8 mouse cellular contexts compared by ENCODE assay signal in the genomic region with DNA sequence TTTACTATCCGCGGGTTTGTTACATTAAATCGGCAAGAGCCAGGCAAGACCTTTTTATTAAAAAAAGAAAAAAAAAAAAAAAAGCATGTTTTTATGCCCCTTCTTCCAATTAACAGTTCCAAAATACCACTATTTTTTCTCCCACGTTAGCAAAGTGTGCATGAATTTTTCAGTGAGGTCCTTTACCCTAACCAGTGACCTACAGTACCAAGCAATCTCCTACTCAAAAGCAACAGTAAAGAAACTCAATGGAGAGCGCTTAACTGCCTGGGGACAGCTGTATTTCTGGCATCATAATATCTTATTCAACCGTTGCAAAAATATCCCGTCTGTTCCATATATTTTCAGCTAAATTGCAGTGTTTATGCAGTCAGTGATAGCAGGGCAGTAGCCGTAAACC. TPM values are rescaled to one million over a fixed set of nuclear protein-coding genes. Genes with fewer than 3 reads are reported as not detected.
DNase-seq lines count a peak whose midpoint lies in the region; ATAC-seq and TF ChIP-seq lines count a peak whose summit lies in the region.

No protein-coding gene starts in this region.

- H3K79me3 ChIP-seq in C2C12 (ENCODE audit: low read depth), result peaks cover 2% of the 10 kb centered on the region

- no peaks in the 10 kb centered on the region for H3K27me3 ChIP-seq in erythroblast, embryonic 14.5 days (ENCODE audit: control insufficient read depth)
- no peaks in the 10 kb centered on the region for H3K27me3 ChIP-seq in C2C12 (ENCODE audit: control insufficient read depth, insufficient read depth, insufficient read length)
- no peaks in the 10 kb centered on the region for H3K27me3 ChIP-seq in forebrain, embryonic 12.5 days
- H3K27me3 ChIP-seq in liver, embryonic 11.5 days (replicated peaks; ENCODE audit: control insufficient read depth, insufficient read depth, low read length), result no peaks in the 10 kb centered on the region

- H3K79me2 ChIP-seq in C2C12 (ENCODE audit: control insufficient read depth, insufficient read depth), result peaks cover 41% of the 10 kb centered on the region

- H3ac ChIP-seq in C2C12 (ENCODE audit: control insufficient read depth, insufficient read length, low read depth), result peak overlapping the region; percentile 88

- peaks cover 16% of the 10 kb centered on the region for H3K36me3 ChIP-seq in erythroblast, embryonic 14.5 days (ENCODE audit: control insufficient read depth)
- H3K36me3 ChIP-seq in C2C12 (ENCODE audit: control insufficient read depth, insufficient read depth), result no peaks in the 10 kb centered on the region
- peaks cover 14% of the 10 kb centered on the region; the same call in 1 of the 2 replicates for H3K36me3 ChIP-seq in forebrain, embryonic 12.5 days (replicated peaks)
- peaks cover 4% of the 10 kb centered on the region; the same call in 1 of the 2 replicates for H3K36me3 ChIP-seq in liver, embryonic 11.5 days (ENCODE audit: control insufficient read depth, insufficient read depth, low read length)

- H3K9me3 ChIP-seq in erythroblast, embryonic 14.5 days (ENCODE audit: control insufficient read depth, low read length), result no peaks in the 10 kb centered on the region
- no peaks in the 10 kb centered on the region for H3K9me3 ChIP-seq in forebrain, embryonic 12.5 days
- no peaks in the 10 kb centered on the region for H3K9me3 ChIP-seq in liver, embryonic 11.5 days (ENCODE audit: control insufficient read depth, low read length)

- peak overlapping the region; percentile 87 for H3K9ac ChIP-seq in forebrain, embryonic 12.5 days
- peak overlapping the region; percentile 87 for H3K9ac ChIP-seq in liver, embryonic 11.5 days (ENCODE audit: low read depth, low read length)

- no peak for ATAC-seq in erythroblast, adult 5-6 weeks (replicated peaks; ENCODE audit: low FRiP score, poor library complexity, severe bottlenecking)
- no peak for ATAC-seq in forebrain, embryonic 12.5 days (ENCODE audit: low FRiP score)
- no peak for ATAC-seq in liver, embryonic 11.5 days (replicated peaks; ENCODE audit: low FRiP score)

- H3K4me3 ChIP-seq in erythroblast, embryonic 14.5 days (replicated peaks), result peak overlapping the region; percentile 83
- peak overlapping the region; percentile 57 for H3K4me3 ChIP-seq in C2C12 (ENCODE audit: insufficient read depth, poor library complexity, severe bottlenecking)
- peak overlapping the region; percentile 85 for H3K4me3 ChIP-seq in forebrain, embryonic 12.5 days (replicated peaks)
- H3K4me3 ChIP-seq in liver, embryonic 11.5 days (ENCODE audit: low read depth, low read length), result peak overlapping the region; percentile 72

- 21% methylated on average over 8 of the region's 8 CpGs for WGBS in forebrain, embryonic 12.5 days
- 20% methylated on average over 8 of the region's 8 CpGs for WGBS in liver, embryonic 11.5 days

- TF ChIP-seq CTCF in C2C12 (IDR thresholded peaks at IDR 0.05; ENCODE audit: control insufficient read depth, insufficient read depth, insufficient read length), result no peak

- DNase-seq in liver, embryonic 11.5 days (ENCODE audit: low spot score), result no peak
- no peak for DNase-seq in right cerebral cortex, adult 2 months (ENCODE audit: low spot score in 2 of 2)
- no peak for DNase-seq in frontal cortex, postnatal 25 days (ENCODE audit: low spot score in 2 of 2)
- no peak for DNase-seq in right cerebral cortex, postnatal 10 days (ENCODE audit: low spot score in 2 of 2)

- peak overlapping the region; percentile 83; the same call in 1 of the 2 replicates for H3K27ac ChIP-seq in forebrain, embryonic 12.5 days
- no peak overlapping the region; the same call in 1 of the 2 replicates for H3K27ac ChIP-seq in liver, embryonic 11.5 days (ENCODE audit: low read depth, low read length)

- peaks cover 40% of the 10 kb centered on the region for H3K4me1 ChIP-seq in erythroblast, embryonic 14.5 days (ENCODE audit: control insufficient read depth)
- peaks cover 35% of the 10 kb centered on the region for H3K4me1 ChIP-seq in forebrain, embryonic 12.5 days
- H3K4me1 ChIP-seq in liver, embryonic 11.5 days (replicated peaks; ENCODE audit: control insufficient read depth, insufficient read depth, low read length), result peaks cover 16% of the 10 kb centered on the region

- H3K4me2 ChIP-seq in forebrain, embryonic 12.5 days, result peak overlapping the region; percentile 85
- peak overlapping the region; percentile 73 for H3K4me2 ChIP-seq in liver, embryonic 11.5 days

TF ChIP-seq in C2C12, 6 proteins besides CTCF, POLR2A, EP300 and RAD21:
- no peak for TF ChIP-seq MYOD1 (IDR thresholded peaks at IDR 0.05; ENCODE audit: control insufficient read depth, insufficient read length, low read depth)
- no peak for TF ChIP-seq MYOG (IDR thresholded peaks at IDR 0.05; ENCODE audit: control insufficient read depth, extremely low read depth, insufficient read length)
- no peak for TF ChIP-seq CEBPB (IDR thresholded peaks at IDR 0.05; ENCODE audit: low read depth)
- TF ChIP-seq MAX (IDR thresholded peaks at IDR 0.05), result no peak
- no peak for TF ChIP-seq USF1 (IDR thresholded peaks at IDR 0.05; ENCODE audit: low read depth)
- TF ChIP-seq FOSL1 (IDR thresholded peaks at IDR 0.05; ENCODE audit: insufficient read depth, low read length, poor library complexity, severe bottlenecking), result no peak

RNA-seq across cellular contexts. Expression of gene Map2k5, which starts 0.5 kb away (rescaled TPM):
- polyA plus RNA-seq in erythroblast, embryonic 14.5 days (2012), result 1.1 and 1.4 TPM in 2 replicates
- 3.1 and 8.2 TPM in 2 replicates for total RNA-seq in erythroblast, adult 5-6 weeks (2015; ENCODE audit: low replicate concordance)
- 4.6 and 6.8 TPM in 2 replicates for total RNA-seq in erythroblast, adult 5-6 weeks (2017; ENCODE audit: low replicate concordance)
- polyA plus RNA-seq in C2C12 (2012; fragmentation: generic; extraction: Trizol), result 15.3 TPM
- 37.4 TPM in 2 replicates for polyA plus RNA-seq in forebrain, embryonic 12.5 days (2016; fragmentation: Nextera tagmentation; extraction: Ambion mirVana)
- 23.5 and 27.1 TPM in 2 replicates for polyA plus RNA-seq in liver, embryonic 11.5 days (2014; fragmentation: Nextera tagmentation; extraction: Ambion mirVana)

RNA-seq across cellular contexts. Expression of gene 2300009A05Rik, which starts 20.9 kb away (rescaled TPM):
- polyA plus RNA-seq in erythroblast, embryonic 14.5 days (2012), result 5.1 and 7.2 TPM in 2 replicates
- total RNA-seq in erythroblast, adult 5-6 weeks (2015; ENCODE audit: low replicate concordance), result 6.1 TPM in 1 of 2 replicates, not detected in the other
- 0.43 and 0.70 TPM in 2 replicates for total RNA-seq in erythroblast, adult 5-6 weeks (2017; ENCODE audit: low replicate concordance)
- polyA plus RNA-seq in C2C12 (2012; fragmentation: generic; extraction: Trizol), result 22.1 TPM
- 51.2 and 53.4 TPM in 2 replicates for polyA plus RNA-seq in forebrain, embryonic 12.5 days (2016; fragmentation: Nextera tagmentation; extraction: Ambion mirVana)
- 39.8 and 41.5 TPM in 2 replicates for polyA plus RNA-seq in liver, embryonic 11.5 days (2014; fragmentation: Nextera tagmentation; extraction: Ambion mirVana)
